Mouse (Mus musculus) kidney, adult 2 months (tissue): ENCODE results near the gene Mrfap1.

Experiments
- CTCF ChIP-seq: fragments of 200-500 bp; conservative IDR thresholded peaks from 2 replicates; pipeline ENCODE4 v1.5.1; 2011; ENCODE audit warnings: low read depth, mild to moderate bottlenecking, control low read depth, low read length, moderate library complexity, mixed read lengths; ENCODE audit not compliant: insufficient read depth, insufficient read length
- POLR2A ChIP-seq: fragments of 200-500 bp; IDR thresholded peaks from one replicate; pipeline ENCODE4 v1.6.1; 2011; ENCODE audit warnings: low read depth, low read length, control low read depth

- TF ChIP-seq POLR2A, result no peak
- TF ChIP-seq CTCF, result no peak
These were observed 45.1 kb upstream of the Mrfap1 start for GRCm38 (mm10) chr5:36841701-36842100.
